Mouse (Mus musculus): ENCODE measurements around the gene Ung.

Ung gene

DNA sequence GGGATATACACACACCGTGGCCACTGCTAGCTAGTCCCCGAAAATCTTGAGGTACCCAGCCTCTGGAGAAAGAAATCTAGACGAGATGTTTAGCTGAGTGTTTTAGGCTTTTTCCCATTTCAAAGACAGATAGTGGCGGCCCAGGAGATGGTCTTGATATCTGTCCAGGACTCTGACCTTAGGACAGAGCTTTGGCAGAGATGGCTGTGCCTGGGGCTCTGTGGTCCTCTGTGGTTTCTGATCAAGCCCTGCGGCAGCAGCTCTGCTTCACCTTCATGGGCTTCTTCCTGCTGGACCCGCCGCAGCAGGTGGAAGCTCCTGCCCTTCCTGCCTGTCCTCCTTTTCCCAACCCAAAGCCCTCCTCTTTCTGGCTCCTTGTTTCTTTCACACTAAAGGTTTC, 40.2 kb downstream of the Ung start:
- DNase-seq (ENCODE audit: low spot score): no peak

DNA sequence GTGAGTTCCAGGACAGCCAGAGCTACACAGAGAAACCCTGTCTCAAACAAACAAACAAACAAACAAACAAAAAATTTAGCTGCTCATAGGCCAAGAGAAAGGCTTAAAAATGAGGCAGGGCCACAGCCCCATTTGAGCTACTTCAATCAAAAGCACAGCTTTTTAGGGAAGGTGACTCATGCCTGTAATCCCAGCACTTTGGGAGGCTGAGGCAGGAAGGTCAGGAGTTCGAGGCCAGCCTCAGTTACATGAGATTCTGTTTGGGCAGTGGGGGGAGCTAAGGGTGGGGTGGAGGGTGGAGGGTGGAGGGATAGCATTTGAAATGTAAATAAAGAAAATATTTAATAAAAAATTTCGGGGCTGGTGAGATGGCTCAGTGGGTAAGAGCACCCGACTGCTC, 42.8 kb downstream of the Ung start:
- no peak for DNase-seq (ENCODE audit: low spot score)

DNA sequence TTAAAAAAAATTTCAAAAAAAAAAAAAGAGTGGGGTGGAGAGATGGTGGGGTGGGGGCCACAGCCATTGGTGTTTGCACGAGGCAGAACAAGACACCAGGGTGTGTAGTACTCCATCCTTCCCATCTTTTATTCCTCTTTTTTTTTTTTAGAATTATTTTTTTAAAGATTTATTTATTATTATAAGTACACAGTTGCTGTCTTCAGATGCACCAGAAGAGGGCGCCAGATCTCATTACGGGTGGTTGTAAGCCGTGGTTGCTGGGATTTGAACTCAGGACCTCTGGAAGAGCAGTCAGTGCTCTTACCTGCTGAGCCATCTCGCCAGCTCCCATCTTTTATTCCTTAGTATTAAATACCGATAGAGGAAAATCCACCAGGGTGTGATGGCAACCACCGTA, 43.3 kb downstream of the Ung start:
- DNase-seq (ENCODE audit: low spot score): no peak

DNA sequence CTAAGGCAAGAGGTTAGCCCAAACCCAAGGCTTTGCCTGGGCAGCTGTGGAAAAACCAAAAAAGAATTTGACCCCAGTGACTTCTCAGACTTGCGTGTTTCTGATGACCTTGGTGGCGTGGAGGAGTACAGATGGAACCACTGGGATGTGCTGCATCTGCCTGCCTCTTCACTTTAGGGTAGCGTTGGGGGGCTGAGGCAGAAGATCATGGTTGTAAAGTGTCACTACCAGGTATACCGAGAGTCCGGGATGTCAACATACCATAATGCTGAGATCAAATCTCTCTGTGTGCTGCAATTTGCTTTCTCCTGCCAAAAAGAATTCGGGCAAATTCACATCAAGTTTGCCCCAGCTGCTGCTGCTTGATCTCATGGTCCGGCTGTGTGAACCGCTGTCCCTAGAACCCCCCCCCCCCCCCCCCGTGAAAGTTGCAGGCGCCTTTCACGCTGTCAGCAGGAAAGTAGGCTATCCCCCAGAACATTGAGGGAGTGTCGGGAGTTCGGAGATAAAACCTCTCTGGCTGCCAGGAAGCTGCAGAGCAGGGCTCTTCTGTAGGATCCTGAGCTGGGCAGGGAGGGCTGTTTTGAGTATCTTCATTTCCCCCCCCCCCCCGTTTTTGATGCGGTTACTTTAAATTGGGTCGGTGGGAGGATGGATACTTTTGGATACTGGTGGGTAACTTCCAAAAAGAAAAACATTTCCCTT, 43.8 kb downstream of the Ung start:
- no peak for DNase-seq (ENCODE audit: low spot score)

DNA sequence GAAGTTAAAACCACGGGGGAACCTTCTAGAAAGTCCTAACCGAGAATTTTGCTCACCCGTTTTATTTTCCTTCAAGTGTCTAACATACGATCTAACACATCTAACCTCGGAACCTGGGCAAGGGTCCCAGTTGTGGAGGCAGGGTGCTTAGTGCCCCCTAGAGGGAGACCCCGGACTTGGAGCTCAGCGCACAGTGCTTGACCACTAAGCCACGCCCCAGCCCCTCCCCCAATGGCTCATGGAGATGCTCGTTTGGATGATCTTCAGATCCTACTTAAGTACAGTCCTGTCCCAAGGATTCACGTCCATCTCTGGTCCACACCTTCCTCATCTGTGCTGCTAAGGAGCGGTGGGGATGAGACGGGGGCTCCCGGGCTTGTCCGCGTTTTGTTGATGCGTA, 44.5 kb downstream of the Ung start:
- DNase-seq (ENCODE audit: low spot score): peak; percentile 33

DNA sequence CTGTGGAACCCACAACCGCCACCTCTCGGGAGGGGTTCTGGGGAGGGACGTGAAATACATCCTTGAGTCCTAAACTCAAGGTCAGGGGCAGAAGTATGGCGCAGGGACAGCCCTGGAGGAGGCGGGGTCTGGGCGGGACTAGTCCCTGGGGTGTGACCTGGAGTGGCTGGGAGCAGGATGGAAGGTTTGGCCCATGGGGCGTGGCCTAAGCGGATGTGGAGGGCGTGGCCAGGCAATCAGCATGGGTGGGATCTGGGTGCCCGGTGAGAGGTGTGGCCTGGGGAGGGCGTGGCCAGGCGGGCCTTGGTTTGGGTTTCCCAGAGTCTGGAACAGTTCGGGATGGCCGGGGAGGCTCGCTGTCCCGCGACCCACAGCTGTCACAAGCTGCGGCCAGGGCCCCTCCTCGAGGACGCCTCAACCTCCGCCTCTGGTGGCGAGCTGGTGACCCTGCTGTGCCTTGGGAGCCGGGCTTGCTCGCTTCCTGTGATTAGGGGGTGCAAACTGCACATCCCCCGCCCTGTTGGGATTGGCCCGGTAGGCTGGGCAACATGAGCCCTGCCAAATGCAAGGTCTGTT, 45.5 kb downstream of the Ung start:
- peak; percentile 92 for DNase-seq (ENCODE audit: low spot score)

DNA sequence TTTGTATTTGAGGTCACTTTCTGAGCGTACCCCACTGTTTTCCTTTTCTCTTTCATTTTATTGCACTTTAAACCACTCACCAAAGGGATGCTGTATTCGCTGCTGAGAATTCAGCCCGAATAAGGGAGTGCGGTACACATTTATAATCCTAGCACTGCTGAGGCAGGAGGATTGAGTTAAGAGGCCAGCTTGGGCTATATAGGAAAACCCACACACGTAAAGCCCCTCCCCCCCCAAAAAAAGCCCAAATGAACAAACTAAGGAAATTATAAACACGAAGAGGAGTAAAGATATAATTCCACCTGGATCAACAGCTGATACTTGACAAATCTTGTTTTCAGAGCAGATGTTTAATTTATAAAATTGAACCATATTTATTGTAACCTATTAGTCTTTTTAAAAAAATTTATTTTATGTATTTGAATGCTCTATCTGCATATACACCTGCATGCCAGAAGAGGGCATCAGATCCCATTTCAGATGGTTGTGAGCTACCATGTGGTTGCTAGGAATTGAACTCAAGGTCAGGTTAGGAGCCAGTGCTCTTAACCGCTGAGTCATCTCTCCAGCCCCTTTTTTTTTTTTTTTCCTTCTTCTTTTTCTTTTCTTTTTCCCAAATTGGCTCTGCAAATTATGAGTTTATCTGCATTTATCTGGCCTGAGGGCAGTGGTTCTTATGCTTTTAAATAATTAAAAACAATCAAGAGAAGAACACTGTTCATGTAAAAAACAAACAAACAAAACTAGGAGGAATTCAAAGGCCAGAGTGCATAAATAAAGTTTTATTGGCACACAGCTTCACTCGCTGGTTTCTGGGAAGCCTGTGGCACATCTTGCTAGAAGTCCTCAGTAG, 46.6 kb downstream of the Ung start:
- DNase-seq (ENCODE audit: low spot score): no peak

DNA sequence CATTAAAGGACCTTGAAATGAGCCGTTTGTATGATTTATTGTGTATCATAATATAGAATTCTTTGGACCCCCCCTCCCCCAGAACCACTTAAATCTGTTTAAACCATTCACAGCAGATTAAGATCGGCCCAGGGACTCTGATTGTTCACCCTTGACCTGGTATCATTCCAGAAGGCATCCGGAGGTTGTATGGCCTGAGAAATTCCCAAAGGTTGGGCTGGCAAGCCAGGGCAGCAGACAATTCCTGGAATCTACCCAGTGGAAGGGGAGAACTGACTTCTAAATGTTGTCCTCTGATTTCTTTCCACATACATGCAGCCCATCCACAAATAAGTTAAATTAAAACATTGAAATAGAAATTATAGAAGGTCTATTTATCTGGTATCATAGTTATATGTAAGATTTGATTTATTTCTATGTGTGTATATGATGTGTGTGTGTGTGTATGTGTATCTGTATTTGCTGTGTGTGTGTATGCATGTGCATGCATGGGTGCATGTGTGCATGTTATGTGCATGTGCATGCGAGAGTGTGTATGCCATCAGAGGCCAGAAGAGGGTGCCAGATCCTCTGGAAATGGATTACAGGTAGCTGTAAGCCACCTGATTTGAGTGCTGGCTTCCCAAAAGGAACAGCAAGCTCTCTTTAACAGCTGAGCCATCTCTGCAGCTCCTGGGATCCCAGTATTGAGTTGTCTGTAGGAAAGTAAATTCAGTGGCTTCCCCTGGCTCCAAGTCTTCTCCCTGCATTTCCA, 48.0 kb downstream of the Ung start:
- DNase-seq (ENCODE audit: low spot score): no peak

DNA sequence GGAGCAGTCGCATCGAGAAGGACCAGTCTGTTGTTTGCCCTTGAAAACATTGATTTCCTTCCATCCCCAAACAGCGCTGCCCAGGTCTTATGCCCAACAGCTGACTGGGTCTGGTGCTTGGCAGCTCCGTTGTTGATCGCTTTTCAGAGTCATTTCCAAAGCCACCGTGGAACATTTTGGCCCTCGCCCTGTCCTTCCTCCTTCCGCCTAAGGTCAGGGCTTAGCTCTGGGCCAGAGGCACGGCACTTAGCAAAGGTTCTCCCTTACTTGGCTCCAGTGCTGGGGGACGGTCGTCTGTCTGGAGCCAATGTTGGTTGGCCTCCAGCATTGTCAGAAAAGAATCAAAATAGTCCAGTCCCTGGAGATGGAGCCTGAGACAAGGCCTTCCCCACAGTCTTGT, 49.4 kb downstream of the Ung start:
- no peak for DNase-seq (ENCODE audit: low spot score)

DNA sequence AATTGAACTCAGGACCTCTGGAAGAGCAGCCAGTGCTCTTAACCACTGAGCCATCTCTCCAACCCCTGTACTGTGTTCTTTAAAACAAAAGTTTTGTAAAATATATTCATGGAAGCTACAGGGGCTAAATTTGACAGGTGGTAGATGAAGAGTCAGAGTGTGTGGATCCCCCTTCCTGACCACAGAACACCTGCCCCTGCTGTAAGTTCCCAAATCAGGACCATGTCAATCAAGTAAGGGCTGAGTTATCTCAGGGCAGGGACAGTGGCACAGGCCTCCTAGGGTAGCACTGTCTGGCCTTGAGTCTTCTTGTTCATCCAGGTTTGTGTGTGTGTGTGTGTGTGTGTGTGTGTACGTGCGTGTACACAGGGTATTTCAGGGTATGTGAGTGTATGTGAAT, 53.3 kb downstream of the Ung start:
- DNase-seq (ENCODE audit: low spot score): no peak

DNA sequence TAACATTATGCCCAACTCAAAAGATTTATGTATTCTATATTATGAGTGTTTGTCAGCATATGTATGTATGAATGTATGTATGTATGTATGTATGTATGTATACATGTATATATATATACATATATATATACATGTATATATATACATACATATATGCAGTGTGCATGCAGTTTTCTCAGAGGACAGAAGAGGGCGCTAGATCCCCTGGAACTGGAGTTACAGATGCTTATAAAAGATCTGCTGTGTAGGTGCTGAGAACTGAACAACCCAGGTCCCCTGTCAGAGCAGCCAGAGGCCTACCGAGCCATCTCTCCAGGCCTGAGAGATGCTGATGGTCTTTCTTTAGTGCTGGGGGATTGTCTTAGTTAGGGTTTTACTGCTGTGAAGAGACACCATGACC, 56.9 kb downstream of the Ung start:
- no peak for DNase-seq (ENCODE audit: low spot score)

Data from urinary bladder, postnatal 25 days (tissue).